Mouse (Mus musculus) embryonic facial prominence, embryonic 10.5 days (tissue): ENCODE data around the gene Olfr547. TPM values are rescaled to one million over a fixed set of nuclear protein-coding genes. Genes with fewer than 3 reads are reported as not detected.
"Not testable (repeated sequence)": the region's sequence is repeated elsewhere in the genome, so short reads cannot be mapped to it uniquely, and the experiment has no call there.

Experiments
- DNase-seq: peaks from one replicate; pipeline ENCODE4 v3.0.0-alpha.2; 2017; ENCODE audit warnings: low spot score
- H3K27ac ChIP-seq: fragments of 300-500 bp; sonication (generic); replicated peaks from 2 replicates; pipeline ENCODE4 v1.5.1; 2016; ENCODE audit warnings: mild to moderate bottlenecking
- H3K27me3 ChIP-seq: fragments of 300-500 bp; sonication (generic); replicated peaks from 2 replicates; pipeline ENCODE4 v1.6.1; 2016; ENCODE audit warnings: low read depth, mild to moderate bottlenecking; ENCODE audit not compliant: poor library complexity, severe bottlenecking
- H3K36me3 ChIP-seq: fragments of 300-500 bp; sonication (generic); replicated peaks from 2 replicates; pipeline ENCODE4 v1.6.1; 2016; ENCODE audit warnings: mild to moderate bottlenecking, moderate library complexity
- H3K4me1 ChIP-seq: fragments of 300-500 bp; sonication (generic); 2 replicates; pipeline ENCODE4 v1.6.1; 2016
- H3K4me3 ChIP-seq: fragments of 300-500 bp; sonication (generic); 2 replicates; pipeline ENCODE4 v1.5.1; 2016; ENCODE audit warnings: mild to moderate bottlenecking, moderate library complexity
- H3K9me3 ChIP-seq: fragments of 300-500 bp; sonication (generic); 2 replicates; pipeline ENCODE4 v1.6.1; 2016; ENCODE audit warnings: mild to moderate bottlenecking
- WGBS: fragments of 180-500 bp; shearing (Covaris S2); methylation state at CpG from one replicate; pipeline ENCODE4 v1.1.7; 2016; 5-methylcytosine and 5-hydroxymethylcytosine counted together
- polyA plus RNA-seq: library from polyadenylated mRNA; unstranded; fragments of >200 nt; fragmentation: Nextera tagmentation; extraction: Ambion mirVana; gene quantifications from 2 replicates; pipeline ENCODE4 v1.2.1, GENCODE M21; 2016

Olfr547 gene
- polyA plus RNA-seq, result not detected in 2 replicates

GRCm38 (mm10) chr7:102534449-102534848 lies at the start of gene Olfr547:
Gene Olfr547 (plus strand): TSS chr7:102534749.
- no peaks in the 10 kb centered on the region for H3K4me1 ChIP-seq
- no peak for DNase-seq
- no peak within 1 kb of the TSS for H3K4me3 ChIP-seq
- no peaks in the 10 kb centered on the region for H3K36me3 ChIP-seq
- whole genome bisulfite sequencing, result 84% methylated on average over 1 of the region's 1 CpGs
- H3K9me3 ChIP-seq, result no peaks in the 10 kb centered on the region
- H3K27ac ChIP-seq, result no peak within 1 kb of the TSS
- H3K27me3 ChIP-seq, result no peaks in the 10 kb centered on the region

GRCm38 (mm10) chr7:102484766-102485165 lies 49.8 kb upstream of the Olfr547 start:
- not testable (repeated sequence) for H3K36me3 ChIP-seq, H3K9me3 ChIP-seq, DNase-seq, H3K27ac ChIP-seq, H3K27me3 ChIP-seq, H3K4me1 ChIP-seq, H3K4me3 ChIP-seq
- WGBS, result 61% methylated on average over 8 of the region's 8 CpGs

GRCm38 (mm10) chr7:102486105-102486504 lies 48.4 kb upstream of the Olfr547 start:
- no peak for DNase-seq
- no peak overlapping the region for H3K27ac ChIP-seq

GRCm38 (mm10) chr7:102488161-102488560 lies 46.4 kb upstream of the Olfr547 start, which contains the start of gene Olfr544:
Gene Olfr544 (minus strand): TSS chr7:102488313.
- no peaks in the 10 kb centered on the region for H3K27me3 ChIP-seq
- no peak for DNase-seq
- H3K4me1 ChIP-seq, result no peaks in the 10 kb centered on the region
- no peak within 1 kb of the TSS for H3K27ac ChIP-seq
- H3K9me3 ChIP-seq, result no peaks in the 10 kb centered on the region
- 62% methylated on average over 1 of the region's 1 CpGs for WGBS
- no peaks in the 10 kb centered on the region for H3K36me3 ChIP-seq
- H3K4me3 ChIP-seq, result no peak within 1 kb of the TSS

More at GRCm38 (mm10) chr7:102486105-102486504, 48.4 kb upstream of the Olfr547 start:
- Histone ChIP-seq H3K9me3 (no peaks in the 10 kb centered on the region), H3K36me3 (no peaks in the 10 kb centered on the region), H3K4me3 (no peak overlapping the region), H3K4me1 (no peaks in the 10 kb centered on the region), H3K27me3 (no peaks in the 10 kb centered on the region)
- WGBS, result 74% methylated on average over 1 of the region's 1 CpGs

GRCm38 (mm10) chr7:102494416-102494815 lies 40.1 kb upstream of the Olfr547 start:
- H3K4me1 ChIP-seq, H3K27ac ChIP-seq, H3K4me3 ChIP-seq, H3K9me3 ChIP-seq, DNase-seq, H3K36me3 ChIP-seq, H3K27me3 ChIP-seq: not testable (repeated sequence)
- 51% methylated on average over 7 of the region's 7 CpGs for WGBS

- Histone ChIP-seq H3K27me3 (no peaks in the 10 kb centered on the region), H3K36me3 (no peaks in the 10 kb centered on the region), H3K27ac (no peak within 1 kb of the TSS), H3K9me3 (no peaks in the 10 kb centered on the region), H3K4me3 (no peak within 1 kb of the TSS), H3K4me1 (no peaks in the 10 kb centered on the region)
- 73% methylated on average over 3 of the region's 3 CpGs for WGBS
- no peak for DNase-seq
Measured at GRCm38 (mm10) chr7:102499473-102499872, 35.1 kb upstream of the Olfr547 start, which contains the start of gene Olfr545. Gene Olfr545 (minus strand): TSS chr7:102499573.

- H3K27me3 ChIP-seq, result no peaks in the 10 kb centered on the region
- H3K27ac ChIP-seq, result no peak overlapping the region
- H3K4me3 ChIP-seq, result no peak overlapping the region
- H3K4me1 ChIP-seq, result no peaks in the 10 kb centered on the region
- H3K36me3 ChIP-seq, result no peaks in the 10 kb centered on the region
- no peaks in the 10 kb centered on the region for H3K9me3 ChIP-seq
- 82% methylated on average over 5 of the region's 5 CpGs for WGBS
- DNase-seq, result no peak
Measured at GRCm38 (mm10) chr7:102501986-102502385, 32.6 kb upstream of the Olfr547 start.

- no peaks in the 10 kb centered on the region for H3K9me3 ChIP-seq
- peaks cover 10% of the 10 kb centered on the region for H3K27me3 ChIP-seq
- H3K4me1 ChIP-seq, result no peaks in the 10 kb centered on the region
- H3K27ac ChIP-seq, result no peak overlapping the region
- H3K36me3 ChIP-seq, result no peaks in the 10 kb centered on the region
- WGBS, result 43% methylated on average over 3 of the region's 3 CpGs
- DNase-seq, result peak; percentile 77
- no peak overlapping the region for H3K4me3 ChIP-seq
Measured at GRCm38 (mm10) chr7:102506848-102507247, 27.7 kb upstream of the Olfr547 start.

- Histone ChIP-seq H3K36me3 (no peaks in the 10 kb centered on the region), H3K27ac (no peak overlapping the region), H3K4me3 (no peak overlapping the region), H3K4me1 (peaks cover 4% of the 10 kb centered on the region; the same call in 1 of the 2 replicates), H3K9me3 (no peaks in the 10 kb centered on the region), H3K27me3 (peaks cover 21% of the 10 kb centered on the region)
- WGBS, result 89% methylated on average over 9 of the region's 9 CpGs
- no peak for DNase-seq
Measured at GRCm38 (mm10) chr7:102508066-102508465, 26.5 kb upstream of the Olfr547 start.

- Histone ChIP-seq H3K9me3 (no peaks in the 10 kb centered on the region), H3K27me3 (peaks cover 25% of the 10 kb centered on the region), H3K4me3 (no peak overlapping the region), H3K4me1 (peaks cover 4% of the 10 kb centered on the region; the same call in 1 of the 2 replicates), H3K27ac (no peak overlapping the region), H3K36me3 (no peaks in the 10 kb centered on the region)
- WGBS, result 90% methylated on average over 6 of the region's 6 CpGs
- DNase-seq, result no peak
Measured at GRCm38 (mm10) chr7:102508666-102509065, 25.9 kb upstream of the Olfr547 start.

- Histone ChIP-seq H3K4me3 (no peak overlapping the region), H3K4me1 (peaks cover 6% of the 10 kb centered on the region), H3K27me3 (peaks cover 34% of the 10 kb centered on the region), H3K9me3 (no peaks in the 10 kb centered on the region), H3K36me3 (no peaks in the 10 kb centered on the region), H3K27ac (no peak overlapping the region)
- no peak for DNase-seq
- 80% methylated on average over 7 of the region's 7 CpGs for WGBS
Measured at GRCm38 (mm10) chr7:102509726-102510125, 24.8 kb upstream of the Olfr547 start.

- 94% methylated on average over 10 of the region's 10 CpGs for WGBS
- Histone ChIP-seq H3K27ac (no peak overlapping the region), H3K27me3 (peaks cover 34% of the 10 kb centered on the region), H3K4me3 (no peak overlapping the region), H3K4me1 (peaks cover 14% of the 10 kb centered on the region), H3K9me3 (no peaks in the 10 kb centered on the region), H3K36me3 (no peaks in the 10 kb centered on the region)
- DNase-seq, result no peak
Measured at GRCm38 (mm10) chr7:102511927-102512326, 22.6 kb upstream of the Olfr547 start.

- DNase-seq, result peak; percentile 91
- Histone ChIP-seq H3K27me3 (peaks cover 34% of the 10 kb centered on the region), H3K27ac (peak overlapping the region; percentile 80; the same call in 1 of the 2 replicates), H3K4me3 (peak overlapping the region; percentile 65), H3K4me1 (peaks cover 14% of the 10 kb centered on the region), H3K9me3 (no peaks in the 10 kb centered on the region), H3K36me3 (no peaks in the 10 kb centered on the region)
- 2% methylated on average over 54 of the region's 54 CpGs for WGBS
Measured at GRCm38 (mm10) chr7:102512814-102513435, 21.6 kb upstream of the Olfr547 start.
